Mouse (Mus musculus) midbrain, embryonic 12.5 days (tissue): ENCODE measurements around the gene Hibadh. TPM values are rescaled to one million over a fixed set of nuclear protein-coding genes. Genes with fewer than 3 reads are reported as not detected.
A peak's percentile ranks its signal among the peaks of the same experiment; 100 is the strongest.

Experiments used
- ATAC-seq: fragments of 200-750 bp; cut with Nextera tagmentation; 2 replicates; pipeline ENCODE4 v1.8.0; 2017; ENCODE audit warnings: low read depth, moderate TSS enrichment, moderate library complexity; ENCODE audit not compliant: low FRiP score
- H3K27ac ChIP-seq: fragments of 300-500 bp; sonication (generic); replicated peaks from 2 replicates; pipeline ENCODE4 v1.5.1; 2016; ENCODE audit warnings: mild to moderate bottlenecking
- H3K27me3 ChIP-seq: fragments of 300-500 bp; sonication (generic); 2 replicates; pipeline ENCODE4 v1.6.1; 2016; ENCODE audit warnings: mild to moderate bottlenecking
- H3K36me3 ChIP-seq: fragments of 300-500 bp; sonication (generic); 2 replicates; pipeline ENCODE4 v1.6.1; 2016
- H3K4me1 ChIP-seq: fragments of 300-500 bp; sonication (generic); 2 replicates; pipeline ENCODE4 v1.6.1; 2016
- H3K4me2 ChIP-seq: fragments of 300-500 bp; sonication (generic); replicated peaks from 2 replicates; pipeline ENCODE4 v1.6.1; 2016; ENCODE audit warnings: mild to moderate bottlenecking, moderate library complexity
- H3K4me3 ChIP-seq: fragments of 300-500 bp; sonication (generic); 2 replicates; pipeline ENCODE4 v1.5.1; 2016; ENCODE audit warnings: mild to moderate bottlenecking
- H3K9ac ChIP-seq: fragments of 300-500 bp; sonication (generic); replicated peaks from 2 replicates; pipeline ENCODE4 v1.6.1; 2016; ENCODE audit warnings: mild to moderate bottlenecking, moderate library complexity
- H3K9me3 ChIP-seq: fragments of 300-500 bp; sonication (generic); 2 replicates; pipeline ENCODE4 v1.6.1; 2016; ENCODE audit warnings: mild to moderate bottlenecking
- WGBS: fragments of 180-500 bp; shearing (Covaris S2); methylation state at CpG from one replicate; pipeline ENCODE4 v1.1.7; 2016; 5-methylcytosine and 5-hydroxymethylcytosine counted together
- polyA plus RNA-seq: library from polyadenylated mRNA; unstranded; fragments of >200 nt; fragmentation: Nextera tagmentation; extraction: Ambion mirVana; gene quantifications from 2 replicates; pipeline ENCODE4 v1.2.1, GENCODE M21; 2016

Gene Hibadh
- polyA plus RNA-seq, 1 experiment from 2014 or later = 66.3 TPM

DNA sequence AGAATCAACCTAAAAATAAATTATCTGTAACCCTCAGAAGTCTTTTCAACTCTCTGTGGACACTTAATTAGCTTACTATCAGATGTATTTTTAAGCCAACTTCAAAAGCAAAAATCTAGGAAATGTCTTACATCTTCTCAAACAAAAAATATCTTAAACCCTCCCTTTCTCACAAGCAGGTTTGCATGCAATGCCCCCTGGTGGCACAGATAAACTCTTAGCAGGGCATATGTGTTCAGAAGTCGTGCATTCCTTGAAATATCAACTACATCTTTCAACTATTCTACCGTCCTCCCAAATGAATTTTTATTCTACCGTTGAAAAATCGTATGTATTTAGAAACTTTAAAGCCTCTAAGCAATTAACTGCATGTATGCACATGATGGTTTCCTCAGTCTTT lies 39.1 kb downstream of the Hibadh start:
- Histone ChIP-seq H3K4me1 (no peaks in the 10 kb centered on the region), H3K27me3 (no peaks in the 10 kb centered on the region), H3K4me2 (no peak overlapping the region), H3K9me3 (no peaks in the 10 kb centered on the region), H3K27ac (no peak overlapping the region), H3K9ac (no peak overlapping the region), H3K36me3 (no peaks in the 10 kb centered on the region), H3K4me3 (no peak overlapping the region)
- ATAC-seq = no peak
- 61% methylated on average over 4 of the region's 4 CpGs for WGBS

DNA sequence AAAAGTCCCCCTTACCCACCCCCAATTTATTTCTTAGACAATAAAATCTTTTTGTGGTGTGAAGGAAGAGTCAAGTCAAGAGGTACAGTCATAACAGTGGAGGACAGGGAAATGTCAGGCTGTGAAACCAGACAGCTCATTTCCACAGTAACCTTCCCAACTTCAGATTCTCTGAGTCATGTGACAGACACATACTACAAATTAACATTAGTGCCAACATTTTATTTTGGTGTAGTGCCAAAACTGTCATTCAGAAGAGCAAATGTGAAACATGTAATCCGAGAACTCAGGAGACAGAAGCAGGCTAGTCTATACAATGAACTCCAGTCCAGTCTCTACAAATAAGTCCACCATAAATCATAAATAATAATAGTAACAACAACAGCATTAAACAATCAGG lies 45.4 kb downstream of the Hibadh start:
- Histone ChIP-seq H3K9ac (no peak overlapping the region), H3K4me2 (no peak overlapping the region), H3K9me3 (no peaks in the 10 kb centered on the region), H3K27me3 (no peaks in the 10 kb centered on the region), H3K36me3 (no peaks in the 10 kb centered on the region), H3K4me3 (no peak overlapping the region), H3K4me1 (peaks cover 5% of the 10 kb centered on the region; the same call in 1 of the 2 replicates), H3K27ac (no peak overlapping the region)
- WGBS = 97% methylated on average over 1 of the region's 1 CpGs
- no peak for ATAC-seq

DNA sequence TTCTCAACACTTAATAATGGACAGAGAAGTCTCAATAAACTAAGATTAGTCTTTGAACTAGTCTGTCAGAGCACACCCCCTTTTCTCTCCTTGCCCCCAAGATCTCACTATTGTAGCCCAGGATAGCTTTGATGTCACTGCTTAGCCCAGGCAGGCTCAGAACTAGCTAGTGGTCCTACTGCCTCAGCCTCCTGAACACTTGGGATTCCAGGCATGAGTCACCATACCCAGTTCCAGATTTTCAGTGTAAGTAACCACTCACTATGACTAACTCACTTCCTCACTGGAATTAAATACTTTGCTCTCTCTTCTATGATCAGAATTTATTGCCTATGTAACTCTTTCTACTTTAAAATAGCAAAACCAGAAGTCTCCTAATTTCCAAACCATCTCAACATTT lies 53.6 kb downstream of the Hibadh start:
- Histone ChIP-seq H3K27ac (no peak overlapping the region), H3K4me1 (peaks cover 8% of the 10 kb centered on the region), H3K27me3 (no peaks in the 10 kb centered on the region), H3K9ac (no peak overlapping the region), H3K4me3 (no peak overlapping the region), H3K9me3 (no peaks in the 10 kb centered on the region), H3K36me3 (no peaks in the 10 kb centered on the region), H3K4me2 (no peak overlapping the region)
- ATAC-seq = no peak

DNA sequence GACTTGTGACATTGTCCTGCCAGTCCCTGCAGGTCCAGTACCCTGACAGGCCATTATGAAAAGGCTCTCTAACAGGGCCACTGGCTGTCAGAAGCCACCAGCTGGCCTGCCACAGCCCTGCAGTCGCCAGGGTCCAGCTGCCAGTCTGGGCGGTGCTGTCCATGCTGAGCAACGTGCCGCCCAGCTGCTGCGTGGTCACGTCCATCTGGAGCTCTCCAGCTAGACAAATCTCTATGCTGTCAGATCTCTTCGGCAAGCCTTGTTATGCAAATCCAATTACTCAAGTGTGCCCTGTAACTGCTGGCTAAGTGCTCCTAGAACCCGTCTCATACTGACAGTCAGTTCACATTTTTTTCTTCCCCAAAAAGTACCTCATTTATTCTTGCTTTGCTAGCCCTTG lies 55.8 kb downstream of the Hibadh start:
- ATAC-seq = peak; percentile 97
- 4% methylated on average over 8 of the region's 8 CpGs for WGBS
- Histone ChIP-seq H3K9me3 (no peaks in the 10 kb centered on the region), H3K36me3 (no peaks in the 10 kb centered on the region), H3K4me2 (peak overlapping the region; percentile 0; the same call in 1 of the 2 replicates), H3K27me3 (no peaks in the 10 kb centered on the region), H3K4me1 (peaks cover 8% of the 10 kb centered on the region), H3K27ac (peak overlapping the region; percentile 63), H3K9ac (no peak overlapping the region), H3K4me3 (no peak overlapping the region)

DNA sequence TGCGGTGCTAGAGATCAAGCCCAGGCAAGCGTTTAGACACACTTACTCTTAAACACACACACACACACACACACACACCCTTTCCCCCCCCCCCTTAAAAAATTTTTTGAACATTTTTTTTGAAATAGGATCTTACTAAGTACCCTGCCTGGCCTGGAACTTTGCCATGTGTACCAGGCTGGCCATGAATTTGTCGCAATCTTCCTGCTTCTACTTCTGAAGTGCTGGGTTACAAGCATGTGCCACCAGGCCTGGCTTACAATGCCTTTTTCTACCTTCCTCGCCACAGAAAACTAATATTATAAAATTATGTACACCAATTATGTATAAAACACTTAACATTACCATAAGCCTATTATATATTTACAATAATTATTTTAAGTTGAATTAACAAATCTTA lies 59.1 kb downstream of the Hibadh start:
- H3K4me2 ChIP-seq = no peak overlapping the region
- H3K27ac ChIP-seq = no peak overlapping the region
- peaks cover 5% of the 10 kb centered on the region; the same call in 1 of the 2 replicates for H3K27me3 ChIP-seq
- peaks cover 8% of the 10 kb centered on the region for H3K4me1 ChIP-seq
- H3K36me3 ChIP-seq = no peaks in the 10 kb centered on the region
- ATAC-seq = no peak
- no peak overlapping the region for H3K9ac ChIP-seq
- WGBS = 94% methylated on average over 4 of the region's 4 CpGs
- no peak overlapping the region for H3K4me3 ChIP-seq
- no peaks in the 10 kb centered on the region for H3K9me3 ChIP-seq

DNA sequence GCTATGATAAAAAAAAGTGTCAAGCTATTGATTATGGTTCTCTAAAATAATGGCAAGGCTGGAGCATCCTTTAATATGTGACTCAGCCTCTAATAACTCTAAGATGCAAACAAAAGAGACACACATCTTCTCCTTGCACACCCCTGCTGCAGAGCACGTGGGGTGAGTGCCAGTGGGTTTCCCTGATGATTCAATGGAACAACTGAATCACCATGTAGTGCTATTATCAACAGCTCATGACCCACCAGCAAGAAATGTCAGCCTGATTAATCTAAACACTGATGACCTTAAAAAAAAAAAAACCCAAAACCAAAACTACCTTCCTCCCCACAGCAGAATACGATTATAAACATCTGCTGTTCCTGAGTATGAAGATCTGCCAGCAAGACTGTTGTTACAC lies 61.9 kb downstream of the Hibadh start:
- no peak for ATAC-seq
- no peaks in the 10 kb centered on the region for H3K4me1 ChIP-seq
- H3K4me3 ChIP-seq = no peak overlapping the region
- no peaks in the 10 kb centered on the region for H3K9me3 ChIP-seq
- H3K4me2 ChIP-seq = no peak overlapping the region
- H3K9ac ChIP-seq = no peak overlapping the region
- 73% methylated on average over 2 of the region's 2 CpGs for WGBS
- H3K27me3 ChIP-seq = peaks cover 5% of the 10 kb centered on the region; the same call in 1 of the 2 replicates
- no peaks in the 10 kb centered on the region for H3K36me3 ChIP-seq
- no peak overlapping the region for H3K27ac ChIP-seq

DNA sequence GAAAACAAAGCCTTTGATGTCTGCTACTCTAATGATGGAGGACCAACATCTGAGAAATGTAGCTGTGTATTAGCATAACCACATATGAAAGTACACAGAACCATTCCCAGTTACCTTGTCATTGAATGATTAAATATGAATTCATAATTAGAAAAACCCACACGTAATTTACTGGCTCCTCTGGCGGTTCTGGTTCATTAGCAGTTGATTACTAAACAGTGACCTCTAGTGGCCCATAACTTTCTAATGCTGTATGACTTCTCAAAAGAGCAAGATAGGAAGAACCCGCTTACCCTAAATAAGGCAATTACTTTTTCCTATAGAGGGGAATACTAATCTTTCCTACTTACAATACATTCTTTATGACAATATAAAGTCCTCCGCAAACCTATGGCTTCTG lies 62.9 kb downstream of the Hibadh start:
- peaks cover 12% of the 10 kb centered on the region; the same call in 1 of the 2 replicates for H3K27me3 ChIP-seq
- 27% methylated on average over 4 of the region's 4 CpGs for WGBS

DNA sequence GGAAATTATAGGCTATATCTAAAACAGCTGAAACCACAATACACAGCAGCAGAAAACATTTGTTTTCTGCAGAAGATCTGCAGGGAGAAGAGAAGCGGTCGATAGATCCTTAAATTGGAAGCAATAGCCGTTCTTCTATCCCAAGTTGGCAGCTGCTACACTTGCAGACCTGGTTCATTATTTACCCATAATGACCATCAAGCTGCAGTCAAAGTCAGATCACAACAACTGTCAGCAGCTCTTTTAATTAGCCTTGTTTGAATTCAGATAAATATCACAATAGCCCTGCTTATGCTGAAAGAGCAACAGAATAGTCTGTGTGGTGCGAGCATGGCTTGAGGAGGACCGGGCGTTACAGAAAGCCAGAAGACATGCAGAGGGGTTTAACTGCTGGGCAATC lies 71.5 kb downstream of the Hibadh start:
- Histone ChIP-seq H3K36me3 (no peaks in the 10 kb centered on the region), H3K27me3 (0 out of 2 replicates have a peak, but pooled peaks cover 8% of the 10 kb centered on the region), H3K9me3 (no peaks in the 10 kb centered on the region), H3K4me1 (peaks cover 21% of the 10 kb centered on the region), H3K4me3 (no peak overlapping the region), H3K9ac (no peak overlapping the region), H3K4me2 (no peak overlapping the region), H3K27ac (no peak overlapping the region)
- 82% methylated on average over 6 of the region's 6 CpGs for WGBS
- no peak for ATAC-seq

More for the DNA sequence above, 62.9 kb downstream of the Hibadh start:
- H3K4me2 ChIP-seq = no peak overlapping the region
- H3K4me1 ChIP-seq = no peaks in the 10 kb centered on the region
- no peak for ATAC-seq
- no peak overlapping the region for H3K4me3 ChIP-seq
- no peak overlapping the region for H3K9ac ChIP-seq
- H3K27ac ChIP-seq = no peak overlapping the region
- H3K36me3 ChIP-seq = no peaks in the 10 kb centered on the region
- H3K9me3 ChIP-seq = no peaks in the 10 kb centered on the region

DNA sequence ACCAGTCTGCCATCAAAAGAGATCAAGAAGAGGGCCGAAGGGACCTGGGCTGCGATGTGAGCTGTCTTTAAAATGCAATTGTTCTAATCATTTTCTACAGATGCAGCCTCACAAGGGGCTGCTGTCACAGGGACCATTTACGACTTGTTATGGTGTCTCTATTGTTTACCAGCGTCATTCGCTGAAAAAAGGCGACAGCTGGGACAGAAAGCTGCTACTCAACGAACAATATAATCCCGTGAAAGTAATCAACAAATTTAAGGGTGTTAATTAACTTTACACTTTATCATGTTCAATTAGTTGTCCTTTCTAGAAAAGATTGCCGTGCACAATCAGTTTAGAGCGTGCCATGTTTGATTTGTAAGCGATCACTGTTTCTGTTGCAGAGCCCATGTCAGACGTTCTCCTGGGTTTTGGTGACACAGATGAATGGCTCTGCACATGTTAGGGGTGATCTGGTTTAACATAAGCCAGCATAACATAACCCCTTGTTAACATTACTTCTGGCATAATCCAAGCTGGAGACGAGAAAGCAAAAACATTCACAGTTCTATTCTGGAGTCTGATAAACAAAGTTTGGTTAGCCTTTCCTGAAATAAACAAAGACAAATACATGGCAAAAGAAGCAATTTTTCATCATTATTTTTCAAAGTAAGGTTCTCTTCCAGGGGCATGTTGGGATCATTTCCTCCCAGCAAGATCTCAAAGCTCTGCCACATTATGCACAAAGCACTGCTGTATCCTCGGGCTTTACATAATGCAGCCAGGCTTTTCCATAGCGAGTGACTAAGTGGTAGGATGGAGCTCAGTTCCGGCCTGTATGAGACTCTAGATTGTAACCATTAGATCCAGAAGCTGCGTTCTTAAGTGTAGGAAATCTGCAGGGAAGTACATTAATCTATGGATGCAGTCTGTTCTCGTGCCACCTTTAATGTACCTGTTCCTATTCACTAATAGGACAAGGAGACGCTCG lies 72.6 kb downstream of the Hibadh start:
- Histone ChIP-seq H3K4me1 (peaks cover 21% of the 10 kb centered on the region), H3K4me3 (no peak overlapping the region), H3K36me3 (no peaks in the 10 kb centered on the region), H3K9ac (no peak overlapping the region), H3K27ac (peak overlapping the region; percentile 30), H3K9me3 (no peaks in the 10 kb centered on the region), H3K27me3 (0 out of 2 replicates have a peak, but pooled peaks cover 3% of the 10 kb centered on the region), H3K4me2 (no peak overlapping the region)
- ATAC-seq = no peak
- 50% methylated on average over 20 of the region's 20 CpGs for WGBS

DNA sequence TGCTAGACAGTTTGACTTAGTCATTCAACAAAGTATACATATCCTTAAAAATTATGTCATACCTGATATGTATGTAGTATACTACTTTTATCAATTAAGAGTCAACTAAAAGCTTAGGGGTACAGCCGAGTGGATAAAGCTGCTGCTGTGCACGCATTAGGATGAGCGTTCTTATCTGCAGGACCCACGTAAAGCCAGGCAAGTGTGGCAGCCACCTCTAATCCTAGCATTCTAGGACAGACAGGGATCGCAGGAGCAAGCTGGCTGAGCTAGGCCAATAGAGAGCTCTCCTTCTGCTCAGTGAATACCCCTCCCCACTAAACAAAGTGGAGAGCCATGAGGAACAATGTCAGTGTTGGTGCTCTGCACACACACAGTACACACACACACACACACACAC lies 75.0 kb downstream of the Hibadh start:
- ATAC-seq = no peak
- Histone ChIP-seq H3K9me3 (no peaks in the 10 kb centered on the region), H3K4me3 (no peak overlapping the region), H3K27me3 (0 out of 2 replicates have a peak, but pooled peaks cover 2% of the 10 kb centered on the region), H3K9ac (no peak overlapping the region), H3K4me1 (peaks cover 21% of the 10 kb centered on the region), H3K27ac (no peak overlapping the region), H3K4me2 (no peak overlapping the region), H3K36me3 (no peaks in the 10 kb centered on the region)
- 53% methylated on average over 5 of the region's 5 CpGs for WGBS

DNA sequence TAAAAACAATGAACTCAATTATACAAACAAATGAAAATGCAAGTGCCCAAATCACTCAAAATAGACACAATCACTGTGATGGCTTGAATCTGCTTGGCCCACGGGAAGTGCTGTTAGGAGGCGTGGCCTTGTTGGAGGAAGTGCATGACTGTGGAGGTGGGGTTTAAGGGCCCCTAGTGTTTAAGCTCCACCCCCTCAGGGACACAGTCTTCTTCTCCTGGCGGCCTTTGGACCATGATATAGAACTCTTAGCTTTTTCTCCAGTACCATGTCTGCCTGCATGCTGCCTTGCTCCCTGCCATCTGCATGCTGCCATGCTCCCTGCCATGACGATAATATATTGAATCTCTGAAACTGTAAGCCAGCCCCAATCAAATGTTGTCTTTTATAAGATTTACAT lies 77.2 kb downstream of the Hibadh start:
- Histone ChIP-seq H3K27me3 (no peaks in the 10 kb centered on the region), H3K27ac (no peak overlapping the region), H3K36me3 (no peaks in the 10 kb centered on the region), H3K4me3 (no peak overlapping the region), H3K9ac (no peak overlapping the region), H3K9me3 (no peaks in the 10 kb centered on the region), H3K4me1 (peaks cover 15% of the 10 kb centered on the region), H3K4me2 (no peak overlapping the region)
- ATAC-seq = no peak
- WGBS = 96% methylated on average over 4 of the region's 4 CpGs

DNA sequence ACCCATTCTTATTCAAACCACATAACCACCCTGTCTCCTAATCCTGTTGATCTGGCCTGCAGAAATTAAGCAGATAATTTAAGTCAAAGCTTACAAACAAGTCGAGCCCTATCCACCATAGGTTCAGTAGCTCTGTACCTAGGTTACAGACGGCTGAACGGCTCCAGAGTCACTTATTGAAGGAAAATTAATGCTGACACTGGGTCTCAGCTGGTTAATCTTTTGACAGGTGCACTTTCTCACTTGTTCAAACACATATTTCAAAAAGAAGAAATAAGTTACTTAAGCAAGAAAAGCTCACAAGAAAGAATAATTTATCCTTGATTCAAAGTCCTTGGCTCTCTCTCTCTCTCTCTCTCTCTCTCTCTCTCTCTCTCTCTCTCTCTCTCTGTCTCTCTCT lies 81.1 kb downstream of the Hibadh start:
- H3K9ac ChIP-seq = no peak overlapping the region
- 74% methylated on average over 3 of the region's 3 CpGs for WGBS
- H3K4me1 ChIP-seq = no peaks in the 10 kb centered on the region
- no peak overlapping the region for H3K4me3 ChIP-seq
- H3K27ac ChIP-seq = no peak overlapping the region
- no peaks in the 10 kb centered on the region for H3K27me3 ChIP-seq
- no peaks in the 10 kb centered on the region for H3K36me3 ChIP-seq
- ATAC-seq = no peak
- H3K9me3 ChIP-seq = no peaks in the 10 kb centered on the region
- H3K4me2 ChIP-seq = no peak overlapping the region
